Mouse (Mus musculus) ES-E14 (cell line): ENCODE measurements at regions not wholly inside any gene's neighbourhood (a gene's known extent, or its start where the extent isn't known, plus 50 kb on each side); places are given as distances from the start of the nearest gene placed in this dataset.

Source experiments
- DNase-seq: peaks from one replicate; pipeline ENCODE4 v3.0.0-alpha.2; 2013; ENCODE audit warnings: low read depth, low spot score
- H3K27ac ChIP-seq: 2 replicates; pipeline ENCODE4 v1.5.1; 2012; ENCODE audit warnings: low read depth, mild to moderate bottlenecking, low read length, moderate library complexity, mixed read lengths; ENCODE audit not compliant: poor library complexity, insufficient read depth, severe bottlenecking
- H3K36me3 ChIP-seq: 2 replicates; pipeline ENCODE4 v1.6.1; 2012; ENCODE audit warnings: mild to moderate bottlenecking, low read length, moderate library complexity, mixed read lengths; ENCODE audit not compliant: control insufficient read depth, poor library complexity, insufficient read depth, severe bottlenecking
- H3K4me1 ChIP-seq, 2 experiments: fragments of 150-350 bp in 1 of 2; sonication (generic) in 1 of 2; 2 replicates each; pipeline ENCODE4 v1.6.1; 2012; ENCODE audit warnings: low read length in 2 of 2, mild to moderate bottlenecking in 1 of 2, mixed read lengths in 1 of 2; ENCODE audit not compliant: control insufficient read depth in 2 of 2, insufficient read depth in 2 of 2, poor library complexity in 1 of 2
- H3K4me3 ChIP-seq, 2 experiments: fragments of 150-350 bp in 1 of 2; sonication (generic) in 1 of 2; 2 replicates each; pipeline ENCODE4 v1.5.1; 2012; ENCODE audit warnings: low read length in 2 of 2, low read depth in 1 of 2, mild to moderate bottlenecking in 1 of 2, mixed read lengths in 1 of 2; ENCODE audit not compliant: insufficient read depth in 1 of 2, poor library complexity in 1 of 2, severe bottlenecking in 1 of 2
- H3K9ac ChIP-seq: 2 replicates; pipeline ENCODE4 v1.6.1; 2012; ENCODE audit warnings: low read depth, mild to moderate bottlenecking, low read length, mixed read lengths; ENCODE audit not compliant: poor library complexity, insufficient read depth, severe bottlenecking
- H3K9me3 ChIP-seq: fragments of 150-350 bp; sonication (generic); 2 replicates; pipeline ENCODE4 v1.6.1; 2012; ENCODE audit warnings: low read depth, mild to moderate bottlenecking, low read length; ENCODE audit not compliant: control insufficient read depth, insufficient read depth
- CHD2 ChIP-seq: IDR thresholded peaks from 2 replicates; pipeline ENCODE4 v1.6.1; 2014; ENCODE audit warnings: mild to moderate bottlenecking, low read depth, low read length, inconsistent platforms
- HCFC1 ChIP-seq: IDR thresholded peaks from 2 replicates; pipeline ENCODE4 v1.6.1; 2012; ENCODE audit warnings: low read length, inconsistent platforms, borderline replicate concordance; ENCODE audit not compliant: insufficient read depth
- MAFK ChIP-seq: IDR thresholded peaks from 2 replicates; pipeline ENCODE4 v1.6.1; 2014; ENCODE audit warnings: mild to moderate bottlenecking, low read depth, low read length, inconsistent platforms; ENCODE audit not compliant: insufficient read depth
- ZC3H11A ChIP-seq: IDR thresholded peaks from 2 replicates; pipeline ENCODE4 v1.6.1; 2012; ENCODE audit warnings: low read depth, mild to moderate bottlenecking, inconsistent platforms, low read length, borderline replicate concordance
- ZNF384 ChIP-seq: IDR thresholded peaks from 2 replicates; pipeline ENCODE4 v1.6.1; 2012; ENCODE audit warnings: low read depth, low read length, inconsistent platforms
- in situ Hi-C, 2 experiments: fragments of 600-800 bp; cut with MboI; formaldehyde crosslinking; loops; one replicate each; pipeline ENCODE4 v1.15.1; 2025; ENCODE audit warnings: low sequenced_read_pairs in 2 of 2, inconsistent platforms in 1 of 2; ENCODE audit not compliant: unreplicated experiment in 2 of 2

- no peak for DNase-seq
- no peaks in the 10 kb centered on the region for H3K36me3 ChIP-seq
- no peaks in the 10 kb centered on the region for H3K4me1 ChIP-seq
- TF ChIP-seq MAFK, result no peak
- no peak for TF ChIP-seq CHD2
- no peak for TF ChIP-seq ZC3H11A
- no peak for TF ChIP-seq HCFC1
- TF ChIP-seq ZNF384, result no peak
- H3K27ac ChIP-seq, result no peak overlapping the region
- no peaks in the 10 kb centered on the region for H3K9me3 ChIP-seq
- H3K9ac ChIP-seq, result no peak overlapping the region
- in situ Hi-C loops, result no loop called here
- no peak overlapping the region for H3K4me3 ChIP-seq
Observed at GRCm38 (mm10) chr16:77359190-77359589, 242.7 kb downstream of the Gm11146 start.

DNA sequence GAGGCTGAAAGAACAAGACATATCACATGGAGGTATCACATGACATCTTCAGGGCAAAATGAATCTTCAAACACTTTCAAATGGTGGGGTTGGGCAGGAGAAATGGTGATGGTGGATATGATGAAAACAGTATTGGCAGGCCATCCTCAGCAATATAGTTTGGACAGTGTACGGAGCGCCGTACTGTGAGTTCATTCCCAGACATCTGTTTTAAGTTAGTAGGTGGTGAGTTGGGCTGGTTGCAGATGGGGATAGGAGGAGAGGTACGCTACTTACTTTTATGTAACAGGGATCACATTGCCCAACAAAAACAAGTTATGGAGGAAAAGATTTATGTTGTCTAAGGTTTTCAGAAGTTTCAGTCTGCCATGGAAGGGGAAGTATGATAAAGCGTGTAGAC lies 246.6 kb downstream of the Gm11146 start:
- H3K9me3 ChIP-seq, result no peaks in the 10 kb centered on the region
- DNase-seq, result no peak
- TF ChIP-seq CHD2 (no peak), ZNF384 (no peak), MAFK (no peak), HCFC1 (no peak), ZC3H11A (no peak)
- H3K4me1 ChIP-seq, result no peaks in the 10 kb centered on the region
- no peak overlapping the region for H3K27ac ChIP-seq
- H3K9ac ChIP-seq, result no peak overlapping the region
- H3K4me3 ChIP-seq, result no peak overlapping the region
- no peaks in the 10 kb centered on the region for H3K36me3 ChIP-seq
- in situ Hi-C loops, result no loop called here

DNA sequence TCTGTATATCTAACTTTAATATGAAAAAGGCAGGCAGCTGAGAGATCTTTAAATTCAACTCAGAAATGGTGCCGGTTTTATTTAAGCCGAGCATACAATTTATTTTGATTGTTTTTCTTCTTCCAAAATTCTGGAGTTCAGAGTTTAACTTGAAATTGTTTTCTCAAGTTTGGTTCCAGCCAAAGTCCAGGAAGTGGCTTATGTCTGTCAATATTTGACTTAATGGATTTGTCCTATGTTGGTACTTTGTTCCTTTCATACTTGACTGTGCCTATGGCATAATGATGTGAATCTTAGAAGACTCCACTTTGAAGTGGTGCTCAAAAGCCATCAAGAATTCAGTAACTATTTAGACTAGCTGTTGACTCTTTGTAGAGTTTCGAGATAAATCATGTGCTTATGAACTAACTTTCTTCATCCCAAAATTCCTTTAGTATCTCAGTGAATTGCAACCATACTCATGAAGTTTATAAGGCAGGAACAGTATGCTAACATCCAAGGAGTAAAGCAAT lies 247.6 kb downstream of the Gm11146 start:
- no peak overlapping the region for H3K9ac ChIP-seq
- H3K4me3 ChIP-seq, result no peak overlapping the region
- in situ Hi-C loops, result no loop called here
- DNase-seq, result no peak
- no peaks in the 10 kb centered on the region for H3K4me1 ChIP-seq
- H3K9me3 ChIP-seq, result no peaks in the 10 kb centered on the region
- H3K27ac ChIP-seq, result no peak overlapping the region
- H3K36me3 ChIP-seq, result no peaks in the 10 kb centered on the region
- TF ChIP-seq CHD2 (no peak), HCFC1 (no peak), ZC3H11A (no peak)

DNA sequence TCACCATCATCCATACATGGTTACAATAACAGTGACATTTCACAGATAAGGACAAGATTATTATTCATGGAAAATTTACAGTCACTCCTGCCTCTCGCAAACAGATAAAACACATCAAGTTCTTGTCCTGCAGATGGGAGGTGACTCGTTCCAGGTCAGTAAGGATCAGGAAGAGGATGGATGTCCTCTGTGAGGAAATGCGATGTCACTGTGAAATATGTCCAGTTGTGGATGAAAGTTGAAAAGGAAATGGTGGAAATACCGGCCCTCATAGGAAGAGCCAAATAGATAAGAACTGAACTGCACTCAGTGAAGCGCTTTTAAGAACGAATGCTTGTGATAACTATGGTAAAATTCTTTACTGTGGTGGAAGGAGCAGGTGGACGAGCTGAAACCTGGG lies 255.8 kb downstream of the Gm11146 start:
- TF ChIP-seq CHD2 (no peak), ZC3H11A (no peak)
- H3K27ac ChIP-seq, result no peak overlapping the region
- no peak overlapping the region for H3K4me3 ChIP-seq
- no peaks in the 10 kb centered on the region for H3K4me1 ChIP-seq
- in situ Hi-C loops, result no loop called here
- H3K9me3 ChIP-seq, result no peaks in the 10 kb centered on the region
- no peak for DNase-seq
- H3K36me3 ChIP-seq, result no peaks in the 10 kb centered on the region
- no peak overlapping the region for H3K9ac ChIP-seq

DNA sequence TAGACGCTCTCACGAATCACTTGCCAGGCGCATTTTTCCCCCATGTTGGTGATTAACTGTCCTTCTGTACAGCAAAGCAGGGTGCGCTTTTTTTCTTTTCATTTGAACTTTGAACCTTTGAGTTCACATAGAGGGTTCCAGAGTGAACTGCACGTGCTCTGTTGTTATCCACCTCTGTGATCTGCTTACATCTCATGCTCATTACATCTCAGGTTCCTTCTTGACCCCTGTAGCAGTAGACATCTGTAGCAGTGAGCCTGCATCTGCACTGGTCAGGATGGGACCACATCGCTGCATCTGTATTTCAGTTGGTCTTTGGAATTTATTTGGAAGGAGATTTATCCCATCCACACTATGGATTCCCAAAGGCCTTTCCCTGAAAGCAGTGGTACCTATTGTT lies 269.6 kb downstream of the Gm11146 start:
- DNase-seq, result no peak
- H3K4me3 ChIP-seq, result no peak overlapping the region
- TF ChIP-seq ZNF384, result no peak
- no peak for TF ChIP-seq CHD2
- TF ChIP-seq HCFC1, result no peak
- no peak for TF ChIP-seq ZC3H11A
- no peak for TF ChIP-seq MAFK
- H3K27ac ChIP-seq, result no peak overlapping the region
- H3K9me3 ChIP-seq, result no peaks in the 10 kb centered on the region
- no peak overlapping the region for H3K9ac ChIP-seq
- no peaks in the 10 kb centered on the region for H3K36me3 ChIP-seq
- in situ Hi-C loops, result no loop called here
- no peaks in the 10 kb centered on the region for H3K4me1 ChIP-seq
